Mouse (Mus musculus) lung, adult 2 months (tissue): ENCODE measurements around the gene Cyba. TPM values are rescaled to one million over a fixed set of nuclear protein-coding genes. Genes with fewer than 3 reads are reported as not detected.

Source experiments
- DNase-seq: peaks from one replicate; pipeline ENCODE4 v3.0.0; 2022
- H3K4me1 ChIP-seq: fragments of 200-500 bp; 2 replicates; pipeline ENCODE4 v1.6.1; 2011; ENCODE audit warnings: low read length; ENCODE audit not compliant: control insufficient read depth, insufficient read depth
- H3K4me3 ChIP-seq: fragments of 200-500 bp; replicated peaks from 2 replicates; pipeline ENCODE3; 2011; ENCODE audit warnings: low read depth, mild to moderate bottlenecking, control low read depth, low read length; ENCODE audit errors: extremely low read depth
- CTCF ChIP-seq: fragments of 200-500 bp; IDR thresholded peaks from 2 replicates; pipeline ENCODE4 v1.5.1; 2011; ENCODE audit warnings: mild to moderate bottlenecking, low read length, control low read depth; ENCODE audit not compliant: insufficient read depth
- POLR2A ChIP-seq: fragments of 200-500 bp; IDR thresholded peaks from 2 replicates; pipeline ENCODE4 v1.6.1; 2011; ENCODE audit warnings: low read depth, mild to moderate bottlenecking, control low read depth, low read length, borderline replicate concordance; ENCODE audit errors: extremely low read depth
- WGBS: fragments of 180-500 bp; shearing (Covaris S2); methylation state at CpG from one replicate; pipeline ENCODE4 v1.1.7; 2018; 5-methylcytosine and 5-hydroxymethylcytosine counted together
- polyA plus RNA-seq: library from polyadenylated mRNA; depleted of rRNA; stranded (reverse); fragments of >200 nt; gene quantifications from 2 replicates; pipeline ENCODE4 v1.2.3, GENCODE M21; 2012

Cyba gene
- polyA plus RNA-seq, 1 experiment: 294 TPM

- H3K4me3 ChIP-seq: no peak overlapping the region
- no peak for DNase-seq
- H3K4me1 ChIP-seq: no peaks in the 10 kb centered on the region
- no peak for TF ChIP-seq CTCF
- no peak for TF ChIP-seq POLR2A
- WGBS: 61% methylated on average over 6 of the region's 6 CpGs
Measured at GRCm38 (mm10) chr8:122454409-122454808, 21.7 kb upstream of the Cyba start.

- DNase-seq: no peak
- WGBS: 90% methylated on average over 10 of the region's 10 CpGs
- Histone ChIP-seq H3K4me3 (no peak overlapping the region), H3K4me1 (no peaks in the 10 kb centered on the region)
- TF ChIP-seq POLR2A (no peak), CTCF (no peak)
Measured at GRCm38 (mm10) chr8:122452154-122452553, 19.4 kb upstream of the Cyba start.

GRCm38 (mm10) chr8:122451161-122451703 is 18.5 kb upstream of the Cyba start:
- no peak for DNase-seq
- Histone ChIP-seq H3K4me3 (no peak overlapping the region), H3K4me1 (no peaks in the 10 kb centered on the region)
- no peak for TF ChIP-seq POLR2A
- TF ChIP-seq CTCF: no peak
- WGBS: 70% methylated on average over 7 of the region's 7 CpGs

GRCm38 (mm10) chr8:122445203-122445602 is 12.5 kb upstream of the Cyba start:
- DNase-seq: no peak
- Histone ChIP-seq H3K4me3 (no peak overlapping the region), H3K4me1 (peaks cover 7% of the 10 kb centered on the region; the same call in 1 of the 2 replicates)
- peak; percentile 34; the same call in 1 of the 2 replicates for TF ChIP-seq CTCF
- TF ChIP-seq POLR2A: no peak
- 50% methylated on average over 3 of the region's 3 CpGs for WGBS

- WGBS: under 1% methylated on average over 19 of the region's 19 CpGs
- TF ChIP-seq CTCF (no peak), POLR2A (peak; percentile 40; the same call in 1 of the 2 replicates)
- Histone ChIP-seq H3K4me3 (peak overlapping the region; percentile 60), H3K4me1 (peaks cover 7% of the 10 kb centered on the region; the same call in 1 of the 2 replicates)
- DNase-seq: peak; percentile 88
Measured at GRCm38 (mm10) chr8:122444058-122444748, 11.5 kb upstream of the Cyba start.

- under 1% methylated on average over 47 of the region's 47 CpGs for WGBS
- TF ChIP-seq CTCF (peak; percentile 44), POLR2A (peak; percentile 96; the same call in 1 of the 2 replicates)
Measured at GRCm38 (mm10) chr8:122443262-122444006, 10.7 kb upstream of the Cyba start, which contains the start of gene Mvd. Gene Mvd (minus strand): TSS chr8:122443422.

GRCm38 (mm10) chr8:122442781-122443180 is 10.1 kb upstream of the Cyba start:
- TF ChIP-seq CTCF (no peak), POLR2A (no peak)
- H3K4me3 ChIP-seq: peak overlapping the region; percentile 92

More at GRCm38 (mm10) chr8:122443262-122444006, 10.7 kb upstream of the Cyba start, which contains the start of gene Mvd:
- peak; percentile 95 for DNase-seq
- peaks cover 7% of the 10 kb centered on the region; the same call in 1 of the 2 replicates for H3K4me1 ChIP-seq
- H3K4me3 ChIP-seq: peak within 1 kb of the TSS; percentile 92

GRCm38 (mm10) chr8:122442356-122442755 is 9.6 kb upstream of the Cyba start:
- no peak for TF ChIP-seq CTCF
- TF ChIP-seq POLR2A: no peak
- Histone ChIP-seq H3K4me3 (no peak overlapping the region), H3K4me1 (peaks cover 7% of the 10 kb centered on the region; the same call in 1 of the 2 replicates)
- DNase-seq: no peak
- 29% methylated on average over 7 of the region's 7 CpGs for WGBS

More at GRCm38 (mm10) chr8:122442781-122443180, 10.1 kb upstream of the Cyba start:
- WGBS: 4% methylated on average over 12 of the region's 12 CpGs
- peaks cover 7% of the 10 kb centered on the region; the same call in 1 of the 2 replicates for H3K4me1 ChIP-seq
- no peak for DNase-seq

GRCm38 (mm10) chr8:122441326-122441725 is 8.6 kb upstream of the Cyba start:
- peaks cover 7% of the 10 kb centered on the region; the same call in 1 of the 2 replicates for H3K4me1 ChIP-seq
- 81% methylated on average over 1 of the region's 1 CpGs for WGBS
- no peak for DNase-seq
- H3K4me3 ChIP-seq: no peak overlapping the region
- TF ChIP-seq CTCF: no peak
- no peak for TF ChIP-seq POLR2A

GRCm38 (mm10) chr8:122439336-122439735 is 6.6 kb upstream of the Cyba start:
- WGBS: 95% methylated on average over 16 of the region's 16 CpGs
- H3K4me1 ChIP-seq: peaks cover 4% of the 10 kb centered on the region; the same call in 1 of the 2 replicates
- H3K4me3 ChIP-seq: no peak overlapping the region
- no peak for TF ChIP-seq POLR2A
- no peak for TF ChIP-seq CTCF
- no peak for DNase-seq
